Mouse (Mus musculus) regulatory T cell (primary cell): ENCODE measurements around the gene Depdc7.

ENCODE experiments used
- in situ Hi-C: fragments of 300-600 bp; cut with MboI, MseI; formaldehyde crosslinking; loops from one replicate; pipeline ENCODE4 v1.15.1; 2025; ENCODE audit warnings: high pct_unique_total_duplicates

Gene Depdc7

GRCm38 (mm10) chr2:104716279-104716678 lies 26.4 kb downstream of the Depdc7 start, which contains the start of gene Pin1rt1:
Gene Pin1rt1, minus strand, starts transcription at chr2:104716379.
- in situ Hi-C loops = no loop called here

GRCm38 (mm10) chr2:104714254-104714691 lies 28.4 kb downstream of the Depdc7 start:
- in situ Hi-C loops = no loop called here

- in situ Hi-C loops = no loop called here
Observed at GRCm38 (mm10) chr2:104712486-104712809, 30.2 kb downstream of the Depdc7 start.

- in situ Hi-C loops = no loop called here
Observed at GRCm38 (mm10) chr2:104711585-104712485, 30.8 kb downstream of the Depdc7 start, which contains the start of gene Tcp11l1. Gene Tcp11l1, minus strand, starts transcription at chr2:104712169.

- in situ Hi-C loops = no loop called here
Observed at GRCm38 (mm10) chr2:104710670-104711370, 31.9 kb downstream of the Depdc7 start.

GRCm38 (mm10) chr2:104709786-104710337 lies 32.8 kb downstream of the Depdc7 start:
- in situ Hi-C loops = no loop called here

GRCm38 (mm10) chr2:104704355-104704754 lies 38.3 kb downstream of the Depdc7 start:
- in situ Hi-C loops = no loop called here

- in situ Hi-C loops = no loop called here
Observed at GRCm38 (mm10) chr2:104703158-104703557, 39.5 kb downstream of the Depdc7 start.

GRCm38 (mm10) chr2:104699659-104700058 lies 43.0 kb downstream of the Depdc7 start:
- in situ Hi-C loops = no loop called here

- in situ Hi-C loops = no loop called here
Observed at GRCm38 (mm10) chr2:104692551-104692950, 50.1 kb downstream of the Depdc7 start.

GRCm38 (mm10) chr2:104690720-104691119 lies 52.0 kb downstream of the Depdc7 start:
- in situ Hi-C loops = no loop called here

- in situ Hi-C loops = no loop called here
Observed at GRCm38 (mm10) chr2:104688724-104689123, 54.0 kb downstream of the Depdc7 start.

GRCm38 (mm10) chr2:104688321-104688720 lies 54.4 kb downstream of the Depdc7 start:
- in situ Hi-C loops = no loop called here

- in situ Hi-C loops = no loop called here
Observed at GRCm38 (mm10) chr2:104687261-104687660, 55.4 kb downstream of the Depdc7 start.

- in situ Hi-C loops = no loop called here
Observed at GRCm38 (mm10) chr2:104685418-104685817, 57.3 kb downstream of the Depdc7 start.

GRCm38 (mm10) chr2:104684771-104685170 lies 57.9 kb downstream of the Depdc7 start:
- in situ Hi-C loops = no loop called here

- in situ Hi-C loops = no loop called here
Observed at GRCm38 (mm10) chr2:104677326-104677725, 65.4 kb downstream of the Depdc7 start.
